Mouse (Mus musculus) granulocyte monocyte progenitor cell, adult 5-6 weeks (primary cell): ENCODE data around the gene Sp4. TPM values are rescaled to one million over a fixed set of nuclear protein-coding genes. Genes with fewer than 3 reads are reported as not detected.

Experiments used
- ATAC-seq: replicated peaks from 2 replicates; pipeline ENCODE4 v1.8.0; 2016; ENCODE audit warnings: mild to moderate bottlenecking, moderate TSS enrichment, inconsistent platforms; ENCODE audit not compliant: poor library complexity, severe bottlenecking
- total RNA-seq, 2 experiments: library from RNA; stranded (forward) in 1 of 2; stranded (reverse) in 1 of 2; fragments of 200-712, 200-1000 nt in 1 of 2; fragments of >200 nt in 1 of 2; fragmentation: Nextera tagmentation in 1 of 2; gene quantifications; 2 replicates each; pipeline ENCODE4 v1.2.3; 2014 to 2017

The Sp4 gene
- total RNA-seq, 2 experiments from 2014 or later = 7.1 to 7.4 TPM

- peak; percentile 27; the same call in 1 of the 2 replicates for ATAC-seq
These were observed 19.3 kb downstream of the Sp4 start for GRCm38 (mm10) chr12:118281961-118282360.

DNA sequence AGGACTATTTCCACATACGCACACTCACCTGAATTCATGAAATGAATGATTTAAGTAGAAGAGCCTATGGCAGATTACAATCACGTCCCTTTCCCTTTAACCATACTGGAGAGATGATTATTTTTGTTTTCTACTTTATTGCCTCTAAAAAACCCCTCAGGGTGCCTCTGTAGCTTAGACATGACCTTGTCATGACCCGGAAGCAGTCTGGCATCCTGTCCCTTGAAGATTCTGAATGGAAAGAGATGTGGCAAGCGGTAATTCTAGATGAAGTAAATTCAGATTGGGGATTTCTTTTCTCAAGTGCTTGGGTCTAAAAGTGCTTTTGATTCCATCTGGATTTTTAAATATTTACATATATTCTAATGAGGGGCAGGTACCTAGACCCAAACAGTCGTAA, 24.9 kb downstream of the Sp4 start:
- ATAC-seq = no peak

GRCm38 (mm10) chr12:118264905-118265304, 36.3 kb downstream of the Sp4 start:
- no peak for ATAC-seq

GRCm38 (mm10) chr12:118263878-118264277, 37.4 kb downstream of the Sp4 start:
- ATAC-seq = no peak

DNA sequence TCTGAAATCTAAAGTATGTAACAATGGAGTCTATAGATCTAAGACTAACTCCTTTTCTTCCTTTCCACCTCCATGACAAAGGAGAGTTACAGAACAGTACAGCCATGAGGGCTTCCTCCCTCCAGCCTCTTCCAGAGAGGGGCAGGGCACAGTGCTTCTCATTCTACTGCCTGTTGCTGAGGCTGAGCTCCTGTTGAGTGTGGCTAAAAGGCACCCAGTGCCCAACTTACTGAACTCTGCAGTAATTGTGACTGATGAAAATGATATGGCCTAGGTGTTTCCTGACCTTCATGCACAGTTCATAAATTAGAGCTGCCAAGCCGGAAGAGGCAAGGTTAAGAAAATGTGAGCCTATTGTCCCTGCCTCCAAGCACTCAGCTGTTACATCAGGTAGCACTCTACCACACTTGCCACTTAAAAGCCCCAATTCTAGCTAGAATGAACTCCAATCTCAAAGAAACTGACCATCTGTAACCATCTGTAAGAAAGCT, 45.9 kb downstream of the Sp4 start:
- ATAC-seq = no peak

GRCm38 (mm10) chr12:118221182-118221581, 80.1 kb downstream of the Sp4 start:
- peak; percentile 52 for ATAC-seq

GRCm38 (mm10) chr12:118220062-118220461, 81.2 kb downstream of the Sp4 start:
- ATAC-seq = peak; percentile 94

- ATAC-seq = peak; percentile 22; the same call in 1 of the 2 replicates
These were observed 89.1 kb downstream of the Sp4 start for GRCm38 (mm10) chr12:118212163-118212562.

GRCm38 (mm10) chr12:118198386-118199093, 102.7 kb downstream of the Sp4 start, which contains the start of gene Dnah11:
Gene Dnah11, minus strand, starts transcription at chr12:118199043.
- peak; percentile 99 for ATAC-seq

GRCm38 (mm10) chr12:118196583-118196982, 104.7 kb downstream of the Sp4 start:
- ATAC-seq = no peak

GRCm38 (mm10) chr12:118189535-118189934, 111.7 kb downstream of the Sp4 start:
- ATAC-seq = no peak

GRCm38 (mm10) chr12:118187663-118188062, 113.6 kb downstream of the Sp4 start:
- ATAC-seq = no peak

GRCm38 (mm10) chr12:118186881-118187489, 114.3 kb downstream of the Sp4 start:
- ATAC-seq = no peak

- ATAC-seq = no peak
These were observed 114.9 kb downstream of the Sp4 start for GRCm38 (mm10) chr12:118186120-118186880.

Other genes with a start within 250 kb of the Sp4 start
- gene Dnah11, start 102.4 kb downstream of the Sp4 start, total RNA-seq (2014; fragmentation: Nextera tagmentation) = not detected in 2 replicates
- under 0.01 TPM in 1 of 2 replicates, not detected in the other for gene Dnah11, start 102.4 kb downstream of the Sp4 start, total RNA-seq (2017)